Mouse (Mus musculus) urinary bladder, adult 2 months (tissue): Measurements from ENCODE around the gene Nuf2. TPM values are rescaled to one million over a fixed set of nuclear protein-coding genes. Genes with fewer than 3 reads are reported as not detected.

Source experiments
- DNase-seq: peaks from one replicate; pipeline ENCODE4 v3.0.0; 2022; ENCODE audit warnings: low spot score
- polyA plus RNA-seq: library from polyadenylated mRNA; depleted of rRNA; stranded (reverse); fragments of >200 nt; gene quantifications from 2 replicates; pipeline ENCODE4 v1.2.3, GENCODE M21; 2012; rRNA removed

Gene Nuf2
- polyA plus RNA-seq, 1 experiment, result 1.5 TPM

GRCm38 (mm10) chr1:169471185-169471584 lies 60.1 kb downstream of the Nuf2 start:
- DNase-seq, result no peak

GRCm38 (mm10) chr1:169467791-169468190 lies 63.5 kb downstream of the Nuf2 start:
- no peak for DNase-seq

- no peak for DNase-seq
Observed at GRCm38 (mm10) chr1:169462386-169463115, 68.7 kb downstream of the Nuf2 start.

- no peak for DNase-seq
Observed at GRCm38 (mm10) chr1:169459071-169459782, 72.0 kb downstream of the Nuf2 start.

Other genes starting within 250 kb of the Nuf2 start
- 137 and 142 TPM in 2 replicates for gene Rgs5, start 124.0 kb upstream of the Nuf2 start, polyA plus RNA-seq
- gene Rgs4, start 216.2 kb upstream of the Nuf2 start, polyA plus RNA-seq, result 8.8 and 11.2 TPM in 2 replicates